ENCODE assay signal across 8 mouse cellular contexts in genomic region chr7:118995007-118995406, GRCm38 (mm10). TPM values are rescaled to one million over a fixed set of nuclear protein-coding genes. Genes with fewer than 3 reads are reported as not detected.
DNase-seq lines count a peak whose midpoint lies in the region; ATAC-seq and TF ChIP-seq lines count a peak whose summit lies in the region.

Gene Gprc5b, minus strand, starts transcription at chr7:118995211.

- H3K4me3 ChIP-seq in hindbrain, embryonic 14.5 days (replicated peaks; ENCODE audit: low read length), result peak within 1 kb of the TSS; percentile 57

- H3K4me2 ChIP-seq in hindbrain, embryonic 14.5 days (replicated peaks), result peak within 1 kb of the TSS; percentile 89

- WGBS in hindbrain, embryonic 14.5 days, result 0% methylated on average over 41 of the region's 44 CpGs

- no peak for TF ChIP-seq CTCF in Patski (IDR thresholded peaks at IDR 0.05)

- CTCF ChIA-PET in Patski (lab: Charles Lee), result interaction anchor here (0.8 to 1.2 kb wide), 2 partner anchors 41 to 116 kb away, joined by 3 to 4 read pairs; no protein-coding TSS in a partner anchor

- no peaks in the 10 kb centered on the region for H3K36me3 ChIP-seq in hindbrain, embryonic 14.5 days (replicated peaks; ENCODE audit: control insufficient read depth, insufficient read depth)

- H3K27me3 ChIP-seq in Patski, result no peaks in the 10 kb centered on the region
- no peaks in the 10 kb centered on the region for H3K27me3 ChIP-seq in hindbrain, embryonic 14.5 days (ENCODE audit: control insufficient read depth, insufficient read depth, low read length)

- H3K4me1 ChIP-seq in hindbrain, embryonic 14.5 days (replicated peaks; ENCODE audit: control insufficient read depth, insufficient read depth, low read length), result peaks cover 56% of the 10 kb centered on the region

- no peak for DNase-seq in Patski (ENCODE audit: low read depth, low spot score)
- peak; percentile 92 to 97 for DNase-seq in cerebellum, postnatal 10 days
- peak; percentile 90 for DNase-seq in gastrocnemius, adult 18-20 months (ENCODE audit: low spot score)
- peak; percentile 82 for DNase-seq in hindbrain, embryonic 14.5 days (ENCODE audit: low spot score)
- DNase-seq in left cerebral cortex, adult 8-10 months (ENCODE audit: low spot score in 2 of 2), result peak in 1 of 2 experiments; percentile 79
- DNase-seq in right cerebral cortex, postnatal 10 days (ENCODE audit: low spot score in 2 of 2), result peak; percentile 85 to 86
- peak; percentile 94 for DNase-seq in urinary bladder, postnatal 14 days (ENCODE audit: low spot score)

- POLR2A ChIA-PET in Patski (lab: Charles Lee), result no interaction called here

- peak within 1 kb of the TSS; percentile 69 for H3K9ac ChIP-seq in hindbrain, embryonic 14.5 days

- peak; percentile 84 for ATAC-seq in Patski
- peak; percentile 87 for ATAC-seq in hindbrain, embryonic 14.5 days (ENCODE audit: low FRiP score)
- peak; percentile 73 for ATAC-seq in megakaryocyte, adult 5-6 weeks (ENCODE audit: poor library complexity, severe bottlenecking)

- H3K9me3 ChIP-seq in hindbrain, embryonic 14.5 days (ENCODE audit: control insufficient read depth, low read length), result no peaks in the 10 kb centered on the region

- H3K27ac ChIP-seq in hindbrain, embryonic 14.5 days, result peak within 1 kb of the TSS; percentile 67

- in situ Hi-C loops in Patski (cut with MboI; ENCODE audit: low pct_unique_long_range_greater_than_20kb), result loop anchor here (5.0 to 10.0 kb wide), 2 partner anchors 140 to 233 kb away; partner anchors contain the start of genes Iqck and Knop1

RNA-seq across cellular contexts. Expression of gene Gprc5b, which starts in this region (rescaled TPM):
- 23.3 TPM for polyA plus RNA-seq in Patski (2021)
- 10 to 100 TPM; 12.4 to 21.7 TPM for total RNA-seq in gastrocnemius, adult 18-20 months (2021)
- polyA plus RNA-seq in hindbrain, embryonic 14.5 days (2014; fragmentation: Nextera tagmentation; extraction: Ambion mirVana), result 9.3 and 10.2 TPM in 2 replicates
- total RNA-seq in left cerebral cortex, adult 8-10 months (2022), result 100 to 1,000 TPM; 116 to 128 (median 122) TPM
- 0.04 and 0.32 TPM in 2 replicates for total RNA-seq in megakaryocyte, adult 5-6 weeks (2015)
- total RNA-seq in megakaryocyte, adult 5-6 weeks (2017), result 0.12 TPM in 1 of 2 replicates, not detected in the other

Comparison
In these comparisons a context has a peak if more than half of its experiments do, and no peak if none do; other contexts are left out.
1. RNA of gene Gprc5b (total RNA-seq): 116 to 128 TPM in left cerebral cortex, adult 8-10 months and 12.4 to 21.7 TPM in gastrocnemius, adult 18-20 months; 0.04 to 0.32 TPM in megakaryocyte, adult 5-6 weeks; every median in the first group is over 10 times any median in the second.
2. RNA of gene Gprc5b (total RNA-seq): 116 to 128 TPM in left cerebral cortex, adult 8-10 months; 12.4 to 21.7 TPM in gastrocnemius, adult 18-20 months; every median in the first group is over 4 times any median in the second.
3. Peak in ATAC-seq in megakaryocyte, adult 5-6 weeks; RNA of the gene not detected or under 1 TPM.
4. Peak in every context shown above with its lines, with median percentiles within 50 percentile points of each other: ATAC-seq.